Mouse (Mus musculus): ENCODE data around the gene Actn4.

DNA sequence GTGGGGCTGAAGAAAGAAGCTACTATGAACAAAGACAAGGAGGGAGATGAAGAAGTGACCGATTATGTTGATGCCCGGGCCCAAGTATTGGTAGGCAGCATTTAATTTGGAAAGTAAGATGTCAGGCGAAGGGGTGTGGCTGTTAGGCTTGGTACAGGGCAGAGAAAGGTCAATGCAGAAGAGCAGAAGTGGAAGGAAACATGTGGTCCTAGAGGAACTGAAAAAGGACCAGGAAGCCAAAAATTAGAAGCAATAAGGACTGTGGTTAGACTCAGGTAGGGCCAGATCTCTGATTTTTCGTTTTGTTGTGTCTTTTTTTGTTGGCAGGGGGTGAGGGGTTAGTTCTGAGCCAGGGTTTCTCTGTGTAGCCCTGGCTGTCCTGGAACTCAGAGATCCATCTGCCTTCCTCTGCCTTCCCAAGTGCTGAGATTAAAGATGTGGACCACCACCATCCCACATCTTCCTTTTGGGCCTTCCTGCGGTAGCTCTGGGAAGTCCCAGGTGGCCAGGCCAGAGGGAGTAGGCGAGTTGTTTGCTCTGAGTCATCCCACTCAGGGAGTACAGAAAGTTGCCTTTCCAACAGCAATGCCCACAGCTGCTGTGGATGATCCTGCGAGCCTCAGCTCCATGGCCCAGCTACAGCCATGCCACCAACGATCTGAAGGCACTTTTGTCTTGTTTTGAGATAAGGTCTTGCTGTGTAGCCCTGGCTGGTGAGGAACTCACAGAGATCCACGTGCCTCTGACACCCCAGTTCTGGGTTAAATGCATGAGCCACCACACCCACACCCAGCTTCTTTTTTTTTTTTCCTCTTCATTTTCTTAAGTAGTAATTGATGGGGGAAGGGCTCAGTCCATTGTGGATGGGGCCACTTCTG is 45.3 kb upstream of the Actn4 start:
- TF ChIP-seq CTCF (IDR thresholded peaks at IDR 0.05; ENCODE audit: borderline replicate concordance, control insufficient read depth, extremely low read depth, insufficient read depth, low read length, poor library complexity) = no peak
- TF ChIP-seq POLR2A (IDR thresholded peaks at IDR 0.05; ENCODE audit: control insufficient read depth, extremely low read depth, insufficient read depth, low read length, poor library complexity) = no peak
